In genomic region chr1:132334178-132334801, GRCm38 (mm10) we compare ENCODE assay signal across 1 mouse cellular context.
TF ChIP-seq lines count a peak whose summit lies in the region.

No protein-coding gene starts in this region.

TF ChIP-seq in MEL, 35 proteins besides CTCF, POLR2A, EP300 and RAD21 (continued from another document):
- TF ChIP-seq ELF1 (IDR thresholded peaks at IDR 0.05; ENCODE audit: low read depth, low read length) (no peak), GATA1 (IDR thresholded peaks at IDR 0.05; ENCODE audit: low read depth, low read length) (peak; percentile 90), RCOR1 (IDR thresholded peaks at IDR 0.05; ENCODE audit: low read depth, low read length) (peak; percentile 36; the same call in 1 of the 2 replicates), SMC3 (IDR thresholded peaks at IDR 0.05; ENCODE audit: low read depth, low read length) (no peak), KAT2A (conservative IDR thresholded peaks at IDR 0.05; ENCODE audit: low read depth, low read length) (no peak), USF2 (IDR thresholded peaks at IDR 0.05; ENCODE audit: borderline replicate concordance in 1 of 2, insufficient read depth in 1 of 2, low read depth in 1 of 2, low read length in 2 of 2) (no peak), MXI1 (IDR thresholded peaks at IDR 0.05; ENCODE audit: low read depth, low read length) (no peak), MAFK (IDR thresholded peaks at IDR 0.05; ENCODE audit: borderline replicate concordance, low read depth, low read length) (no peak), POLR2AphosphoS2 (IDR thresholded peaks at IDR 0.05; ENCODE audit: low read length) (no peak), TCF12 (IDR thresholded peaks at IDR 0.05; ENCODE audit: low read depth, low read length) (peak; percentile 75), ZC3H11A (IDR thresholded peaks at IDR 0.05; ENCODE audit: low read depth, low read length) (no peak)
TF ChIP-seq in MEL: peak in this region for 5.
